Mouse (Mus musculus): ENCODE measurements around the gene Cep162. TPM values are rescaled to one million over a fixed set of nuclear protein-coding genes. Genes with fewer than 3 reads are reported as not detected.

Cep162 gene
- polyA plus RNA-seq, 1 experiment: 5.3 TPM

- TF ChIP-seq CTCF (IDR thresholded peaks at IDR 0.05; ENCODE audit: extremely low read depth, insufficient read depth, low read length): no peak
- Histone ChIP-seq H3K27ac (ENCODE audit: insufficient read depth, low read length) (no peak overlapping the region), H3K4me1 (ENCODE audit: control insufficient read depth, insufficient read depth, low read length) (peaks cover 5% of the 10 kb centered on the region; the same call in 1 of the 2 replicates), H3K4me3 (ENCODE audit: insufficient read depth, low read length) (no peak overlapping the region)
These were observed 54.4 kb downstream of the Cep162 start for GRCm38 (mm10) chr9:87200919-87201318.

- no peak overlapping the region for H3K27ac ChIP-seq (ENCODE audit: insufficient read depth, low read length)
- TF ChIP-seq POLR2A (IDR thresholded peaks at IDR 0.05; ENCODE audit: extremely low read depth, insufficient read depth, low read length): no peak
- no peak for TF ChIP-seq CTCF (IDR thresholded peaks at IDR 0.05; ENCODE audit: extremely low read depth, insufficient read depth, low read length)
- no peak overlapping the region for H3K4me3 ChIP-seq (ENCODE audit: insufficient read depth, low read length)
- peaks cover 5% of the 10 kb centered on the region; the same call in 1 of the 2 replicates for H3K4me1 ChIP-seq (ENCODE audit: control insufficient read depth, insufficient read depth, low read length)
These were observed 54.9 kb downstream of the Cep162 start for GRCm38 (mm10) chr9:87200426-87200825.

GRCm38 (mm10) chr9:87198036-87198435, 57.3 kb downstream of the Cep162 start:
- no peak overlapping the region for H3K4me3 ChIP-seq (ENCODE audit: insufficient read depth, low read length)
- TF ChIP-seq POLR2A (IDR thresholded peaks at IDR 0.05; ENCODE audit: extremely low read depth, insufficient read depth, low read length): no peak
- no peak for TF ChIP-seq CTCF (IDR thresholded peaks at IDR 0.05; ENCODE audit: extremely low read depth, insufficient read depth, low read length)
- H3K4me1 ChIP-seq (ENCODE audit: control insufficient read depth, insufficient read depth, low read length): peaks cover 5% of the 10 kb centered on the region; the same call in 1 of the 2 replicates
- no peak overlapping the region; the same call in 1 of the 2 replicates for H3K27ac ChIP-seq (ENCODE audit: insufficient read depth, low read length)

- peaks cover 5% of the 10 kb centered on the region; the same call in 1 of the 2 replicates for H3K4me1 ChIP-seq (ENCODE audit: control insufficient read depth, insufficient read depth, low read length)
- H3K27ac ChIP-seq (ENCODE audit: insufficient read depth, low read length): no peak overlapping the region
- no peak for TF ChIP-seq CTCF (IDR thresholded peaks at IDR 0.05; ENCODE audit: extremely low read depth, insufficient read depth, low read length)
- TF ChIP-seq POLR2A (IDR thresholded peaks at IDR 0.05; ENCODE audit: extremely low read depth, insufficient read depth, low read length): no peak
- H3K4me3 ChIP-seq (ENCODE audit: insufficient read depth, low read length): no peak overlapping the region
These were observed 58.1 kb downstream of the Cep162 start for GRCm38 (mm10) chr9:87197277-87197676.

GRCm38 (mm10) chr9:87193721-87194120, 61.6 kb downstream of the Cep162 start:
- Histone ChIP-seq H3K4me1 (ENCODE audit: control insufficient read depth, insufficient read depth, low read length) (no peaks in the 10 kb centered on the region), H3K4me3 (ENCODE audit: insufficient read depth, low read length) (no peak overlapping the region), H3K27ac (ENCODE audit: insufficient read depth, low read length) (no peak overlapping the region)
- no peak for TF ChIP-seq CTCF (IDR thresholded peaks at IDR 0.05; ENCODE audit: extremely low read depth, insufficient read depth, low read length)
- no peak for TF ChIP-seq POLR2A (IDR thresholded peaks at IDR 0.05; ENCODE audit: extremely low read depth, insufficient read depth, low read length)

- no peaks in the 10 kb centered on the region; the same call in 1 of the 2 replicates for H3K4me1 ChIP-seq (ENCODE audit: control insufficient read depth, insufficient read depth, low read length)
- TF ChIP-seq CTCF (IDR thresholded peaks at IDR 0.05; ENCODE audit: extremely low read depth, insufficient read depth, low read length) (no peak), POLR2A (IDR thresholded peaks at IDR 0.05; ENCODE audit: extremely low read depth, insufficient read depth, low read length) (no peak)
- H3K4me3 ChIP-seq (ENCODE audit: insufficient read depth, low read length): no peak overlapping the region
- no peak overlapping the region for H3K27ac ChIP-seq (ENCODE audit: insufficient read depth, low read length)
These were observed 68.0 kb downstream of the Cep162 start for GRCm38 (mm10) chr9:87187336-87187735.

GRCm38 (mm10) chr9:87182231-87182630, 73.1 kb downstream of the Cep162 start:
- H3K4me3 ChIP-seq (ENCODE audit: insufficient read depth, low read length): no peak overlapping the region
- TF ChIP-seq CTCF (IDR thresholded peaks at IDR 0.05; ENCODE audit: extremely low read depth, insufficient read depth, low read length) (no peak), POLR2A (IDR thresholded peaks at IDR 0.05; ENCODE audit: extremely low read depth, insufficient read depth, low read length) (no peak)
- no peaks in the 10 kb centered on the region; the same call in 1 of the 2 replicates for H3K4me1 ChIP-seq (ENCODE audit: control insufficient read depth, insufficient read depth, low read length)
- H3K27ac ChIP-seq (ENCODE audit: insufficient read depth, low read length): no peak overlapping the region

- Histone ChIP-seq H3K4me3 (ENCODE audit: insufficient read depth, low read length) (no peak overlapping the region), H3K27ac (ENCODE audit: insufficient read depth, low read length) (no peak overlapping the region), H3K4me1 (ENCODE audit: control insufficient read depth, insufficient read depth, low read length) (no peaks in the 10 kb centered on the region)
- TF ChIP-seq POLR2A (IDR thresholded peaks at IDR 0.05; ENCODE audit: extremely low read depth, insufficient read depth, low read length): no peak
- TF ChIP-seq CTCF (IDR thresholded peaks at IDR 0.05; ENCODE audit: extremely low read depth, insufficient read depth, low read length): no peak
These were observed 76.8 kb downstream of the Cep162 start for GRCm38 (mm10) chr9:87178534-87178933.

- TF ChIP-seq CTCF (IDR thresholded peaks at IDR 0.05; ENCODE audit: extremely low read depth, insufficient read depth, low read length) (no peak), POLR2A (IDR thresholded peaks at IDR 0.05; ENCODE audit: extremely low read depth, insufficient read depth, low read length) (no peak)
- no peaks in the 10 kb centered on the region for H3K4me1 ChIP-seq (ENCODE audit: control insufficient read depth, insufficient read depth, low read length)
- no peak overlapping the region for H3K27ac ChIP-seq (ENCODE audit: insufficient read depth, low read length)
- H3K4me3 ChIP-seq (ENCODE audit: insufficient read depth, low read length): no peak overlapping the region
These were observed 83.8 kb downstream of the Cep162 start for GRCm38 (mm10) chr9:87171517-87171916.

- H3K27ac ChIP-seq (ENCODE audit: insufficient read depth, low read length): no peak overlapping the region
- H3K4me3 ChIP-seq (ENCODE audit: insufficient read depth, low read length): no peak overlapping the region
- no peaks in the 10 kb centered on the region for H3K4me1 ChIP-seq (ENCODE audit: control insufficient read depth, insufficient read depth, low read length)
- no peak for TF ChIP-seq POLR2A (IDR thresholded peaks at IDR 0.05; ENCODE audit: extremely low read depth, insufficient read depth, low read length)
- TF ChIP-seq CTCF (IDR thresholded peaks at IDR 0.05; ENCODE audit: extremely low read depth, insufficient read depth, low read length): no peak
These were observed 84.4 kb downstream of the Cep162 start for GRCm38 (mm10) chr9:87170891-87171290.
